Mouse (Mus musculus): ENCODE measurements around the gene Fes. TPM values are rescaled to one million over a fixed set of nuclear protein-coding genes. Genes with fewer than 3 reads are reported as not detected.

Gene Fes
- total and polyA plus RNA-seq, 2 experiments from 2014 or later = 4.9 to 16.1 TPM

GRCm38 (mm10) chr7:80372166-80372565 is 15.6 kb downstream of the Fes start:
- Histone ChIP-seq H3K4me1 (ENCODE audit: insufficient read depth, low read length) (peaks cover 9% of the 10 kb centered on the region), H3K4me2 (ENCODE audit: low read depth, low read length) (no peak overlapping the region), H3K9ac (replicated peaks; ENCODE audit: low read length) (no peak overlapping the region), H3K4me3 (ENCODE audit: low read length) (no peak overlapping the region), H3K27me3 (ENCODE audit: insufficient read depth, low read length) (no peaks in the 10 kb centered on the region), H3K27ac (no peak overlapping the region), H3K36me3 (ENCODE audit: insufficient read depth, low read length) (peaks cover 13% of the 10 kb centered on the region; the same call in 1 of the 2 replicates), H3K9me3 (ENCODE audit: low read length) (no peaks in the 10 kb centered on the region)
- DNase-seq (ENCODE audit: low spot score) (no peak), ATAC-seq (no peak)
- no peak for TF ChIP-seq CTCF (IDR thresholded peaks at IDR 0.05; ENCODE audit: low read depth)
- 82% methylated on average over 3 of the region's 3 CpGs for WGBS

DNA sequence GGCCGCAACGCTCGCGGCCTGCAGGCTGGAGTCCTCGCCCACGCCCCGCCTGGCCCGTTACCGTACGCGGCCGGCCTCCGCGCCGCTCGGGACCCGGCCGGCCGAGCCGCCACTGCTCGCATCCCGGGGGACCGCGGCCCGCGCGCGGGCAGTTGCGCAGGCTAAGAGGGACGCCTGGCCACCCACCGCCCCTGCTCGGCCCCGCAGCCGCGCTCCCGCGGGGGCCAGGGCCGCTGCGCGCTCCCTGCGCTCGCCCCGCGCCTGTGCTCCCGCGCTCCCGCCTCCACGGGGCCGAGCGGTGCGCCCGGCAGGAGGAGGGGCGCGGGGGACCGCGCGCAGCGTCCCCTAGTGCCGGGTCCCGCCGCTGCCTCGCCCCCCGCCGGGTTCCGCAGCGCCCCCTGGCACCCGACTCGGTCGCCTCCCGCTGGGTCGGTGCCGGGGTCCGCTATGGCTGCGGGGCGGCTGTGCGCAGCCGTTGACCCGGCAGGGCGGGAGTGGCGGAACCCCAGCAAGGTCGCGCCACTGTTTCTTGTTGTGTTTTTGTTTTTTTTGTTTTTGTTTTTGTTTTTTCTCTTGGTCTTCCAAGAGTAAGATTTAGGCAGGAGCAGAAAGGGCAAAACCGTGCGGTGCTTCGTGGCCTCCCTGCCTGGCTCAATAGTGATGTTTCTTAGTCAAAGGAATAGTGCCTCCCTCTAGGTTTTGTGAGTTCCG is 16.6 kb downstream of the Fes start, which contains the start of gene Man2a2:
Man2a2 (minus strand) TSS at position 335 of the 711 bp plus-strand sequence.
- under 1% methylated on average over 59 of the region's 86 CpGs for WGBS
- peak; percentile 79 for ATAC-seq
- H3K4me1 ChIP-seq (ENCODE audit: insufficient read depth, low read length) = peaks cover 9% of the 10 kb centered on the region

DNA sequence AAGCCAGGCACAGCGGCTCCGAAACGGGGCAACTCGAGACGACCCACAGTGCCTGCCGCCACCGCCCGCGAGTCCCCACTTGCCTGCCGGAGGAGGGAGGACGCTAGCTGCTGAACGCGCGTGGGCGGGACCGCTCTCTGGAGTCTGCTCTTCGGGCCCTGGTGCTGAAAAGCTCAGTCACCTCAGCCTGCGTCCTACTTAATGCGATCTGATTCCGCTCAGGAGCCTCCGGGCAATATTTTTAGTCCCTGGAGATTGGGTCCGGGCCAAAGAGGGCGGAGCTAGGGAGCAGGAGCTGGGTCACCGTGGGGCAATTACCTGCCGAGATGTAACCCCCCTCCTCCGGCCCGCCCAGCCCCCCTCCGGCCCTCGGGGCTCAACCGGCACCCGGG is 17.1 kb downstream of the Fes start:
- H3K9me3 ChIP-seq (ENCODE audit: low read length) = no peaks in the 10 kb centered on the region
- no peaks in the 10 kb centered on the region for H3K27me3 ChIP-seq (ENCODE audit: insufficient read depth, low read length)
- peak overlapping the region; percentile 92 for H3K9ac ChIP-seq (replicated peaks; ENCODE audit: low read length)
- peak; percentile 68 for ATAC-seq
- peaks cover 9% of the 10 kb centered on the region for H3K4me1 ChIP-seq (ENCODE audit: insufficient read depth, low read length)
- no peak for TF ChIP-seq CTCF (IDR thresholded peaks at IDR 0.05; ENCODE audit: low read depth)
- WGBS = under 1% methylated on average over 30 of the region's 31 CpGs
- H3K4me2 ChIP-seq (ENCODE audit: low read depth, low read length) = peak overlapping the region; percentile 82
- H3K36me3 ChIP-seq (ENCODE audit: insufficient read depth, low read length) = peaks cover 20% of the 10 kb centered on the region
- H3K27ac ChIP-seq = peak overlapping the region; percentile 83
- DNase-seq (ENCODE audit: low spot score) = peak; percentile 69
- peak overlapping the region; percentile 96 for H3K4me3 ChIP-seq (ENCODE audit: low read length)

More for the DNA sequence above, 16.6 kb downstream of the Fes start, which contains the start of gene Man2a2:
- peak within 1 kb of the TSS; percentile 96 for H3K4me3 ChIP-seq (ENCODE audit: low read length)
- peaks cover 20% of the 10 kb centered on the region for H3K36me3 ChIP-seq (ENCODE audit: insufficient read depth, low read length)
- peak; percentile 10; the same call in 1 of the 2 replicates for TF ChIP-seq CTCF (IDR thresholded peaks at IDR 0.05; ENCODE audit: low read depth)
- H3K27me3 ChIP-seq (ENCODE audit: insufficient read depth, low read length) = no peaks in the 10 kb centered on the region
- DNase-seq (ENCODE audit: low spot score) = peak; percentile 92
- peak within 1 kb of the TSS; percentile 83 for H3K27ac ChIP-seq
- peak within 1 kb of the TSS; percentile 92 for H3K9ac ChIP-seq (replicated peaks; ENCODE audit: low read length)
- no peaks in the 10 kb centered on the region for H3K9me3 ChIP-seq (ENCODE audit: low read length)
- peak within 1 kb of the TSS; percentile 82 for H3K4me2 ChIP-seq (ENCODE audit: low read depth, low read length)

GRCm38 (mm10) chr7:80369967-80370431 is 17.7 kb downstream of the Fes start:
- H3K4me3 ChIP-seq (ENCODE audit: low read length) = peak overlapping the region; percentile 96
- H3K36me3 ChIP-seq (ENCODE audit: insufficient read depth, low read length) = peaks cover 20% of the 10 kb centered on the region
- peak overlapping the region; percentile 92 for H3K9ac ChIP-seq (replicated peaks; ENCODE audit: low read length)
- no peaks in the 10 kb centered on the region for H3K9me3 ChIP-seq (ENCODE audit: low read length)
- peak overlapping the region; percentile 83; the same call in 1 of the 2 replicates for H3K27ac ChIP-seq
- H3K4me1 ChIP-seq (ENCODE audit: insufficient read depth, low read length) = peaks cover 9% of the 10 kb centered on the region
- no peak for DNase-seq (ENCODE audit: low spot score)
- TF ChIP-seq CTCF (IDR thresholded peaks at IDR 0.05; ENCODE audit: low read depth) = no peak
- peak overlapping the region; percentile 82 for H3K4me2 ChIP-seq (ENCODE audit: low read depth, low read length)
- ATAC-seq = no peak
- 42% methylated on average over 4 of the region's 4 CpGs for WGBS
- H3K27me3 ChIP-seq (ENCODE audit: insufficient read depth, low read length) = no peaks in the 10 kb centered on the region

- no peak for ATAC-seq
- Histone ChIP-seq H3K9ac (replicated peaks; ENCODE audit: low read length) (no peak overlapping the region), H3K4me3 (ENCODE audit: low read length) (peak overlapping the region; percentile 96; the same call in 1 of the 2 replicates), H3K36me3 (ENCODE audit: insufficient read depth, low read length) (peaks cover 20% of the 10 kb centered on the region), H3K4me1 (ENCODE audit: insufficient read depth, low read length) (peaks cover 9% of the 10 kb centered on the region), H3K27ac (0 out of 2 replicates have a peak overlapping the region, but pooled peaks have one; percentile 83), H3K27me3 (ENCODE audit: insufficient read depth, low read length) (no peaks in the 10 kb centered on the region), H3K9me3 (ENCODE audit: low read length) (no peaks in the 10 kb centered on the region), H3K4me2 (ENCODE audit: low read depth, low read length) (peak overlapping the region; percentile 82)
- WGBS = 56% methylated on average over 5 of the region's 5 CpGs
- no peak for DNase-seq (ENCODE audit: low spot score)
- no peak for TF ChIP-seq CTCF (IDR thresholded peaks at IDR 0.05; ENCODE audit: low read depth)
Measured at GRCm38 (mm10) chr7:80369461-80369860, 18.3 kb downstream of the Fes start.

- Histone ChIP-seq H3K4me3 (ENCODE audit: low read length) (no peak overlapping the region), H3K9ac (replicated peaks; ENCODE audit: low read length) (no peak overlapping the region), H3K27me3 (ENCODE audit: insufficient read depth, low read length) (no peaks in the 10 kb centered on the region), H3K36me3 (ENCODE audit: insufficient read depth, low read length) (peaks cover 24% of the 10 kb centered on the region), H3K9me3 (ENCODE audit: low read length) (no peaks in the 10 kb centered on the region), H3K27ac (no peak overlapping the region), H3K4me2 (ENCODE audit: low read depth, low read length) (no peak overlapping the region), H3K4me1 (ENCODE audit: insufficient read depth, low read length) (peaks cover 9% of the 10 kb centered on the region)
- TF ChIP-seq CTCF (IDR thresholded peaks at IDR 0.05; ENCODE audit: low read depth) = no peak
- no peak for DNase-seq (ENCODE audit: low spot score)
- WGBS = 82% methylated on average over 20 of the region's 20 CpGs
- no peak for ATAC-seq
Measured at GRCm38 (mm10) chr7:80368635-80369421, 18.9 kb downstream of the Fes start.

Measured in hindbrain, postnatal 0 days (tissue).